Mouse (Mus musculus) embryonic fibroblast, embryonic 13.5 days (primary cell): ENCODE results near the gene Proser1.

Source experiments
- CTCF ChIP-seq: IDR thresholded peaks from 2 replicates; pipeline ENCODE4 v1.5.1; 2011; ENCODE audit warnings: mild to moderate bottlenecking, control low read depth, low read length, moderate library complexity, borderline replicate concordance; ENCODE audit not compliant: insufficient read depth
- POLR2A ChIP-seq: IDR thresholded peaks from 2 replicates; pipeline ENCODE4 v1.6.1; 2011; ENCODE audit warnings: low read depth, mild to moderate bottlenecking, control low read depth, low read length, moderate library complexity

DNA sequence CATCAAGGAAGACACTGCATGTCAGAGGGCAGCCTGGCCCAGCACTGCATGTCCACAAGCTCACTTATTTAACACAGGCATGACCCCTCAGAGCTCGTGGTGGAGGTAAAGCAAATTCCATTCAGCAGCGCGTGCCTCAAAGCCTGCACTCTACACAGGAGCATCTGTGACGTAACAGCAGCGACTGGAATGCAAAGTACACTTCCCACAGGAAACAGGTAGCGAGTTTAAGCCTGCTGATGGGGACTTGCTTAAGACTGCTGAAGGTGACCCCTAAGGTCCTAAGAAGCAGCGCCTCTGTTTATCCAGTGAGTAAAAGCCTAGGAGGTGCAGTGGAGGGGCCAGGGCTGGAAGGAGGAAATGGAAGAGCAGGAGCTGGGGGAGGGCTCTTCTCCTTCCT, 8.5 kb upstream of the Proser1 start:
- no peak for TF ChIP-seq POLR2A
- TF ChIP-seq CTCF: no peak
